ENCODE assay signal across 15 mouse cellular contexts in genomic region chr9:111870466-111870865, GRCm38 (mm10).
DNase-seq lines count a peak whose midpoint lies in the region; ATAC-seq and TF ChIP-seq lines count a peak whose summit lies in the region.
"Had no signal": no experiment of that assay in that cellular context is flagged by ENCODE, and none has a peak within 500 bp of the region (broad histone marks: within the 10 kb centered on the region; RNA-seq: fewer than 3 reads in every experiment).

No protein-coding gene starts in this region.

- no peak for ATAC-seq in midbrain, embryonic 15.5 days (replicated peaks)
- no peak for ATAC-seq in midbrain, embryonic 11.5 days (ENCODE audit: low FRiP score)
- no peak for ATAC-seq in midbrain, postnatal 0 days (ENCODE audit: low FRiP score)

- H3K27ac ChIP-seq in midbrain, embryonic 15.5 days: peak overlapping the region; percentile 58
- H3K27ac ChIP-seq in midbrain, embryonic 11.5 days (ENCODE audit: low read depth, low read length): no peak overlapping the region
- peak overlapping the region; percentile 47; the same call in 1 of the 2 replicates for H3K27ac ChIP-seq in midbrain, postnatal 0 days (ENCODE audit: low read depth, low read length)
- H3K27ac ChIP-seq: layer of hippocampus, adult 2 months; limb, embryonic 10.5 days; macrophage; neural tube, embryonic 12.5 days had no signal

- peaks cover 8% of the 10 kb centered on the region; the same call in 1 of the 2 replicates for H3K4me1 ChIP-seq in midbrain, embryonic 15.5 days
- no peaks in the 10 kb centered on the region for H3K4me1 ChIP-seq in midbrain, embryonic 11.5 days (ENCODE audit: control insufficient read depth, insufficient read depth, low read length)
- no peaks in the 10 kb centered on the region; the same call in 1 of the 2 replicates for H3K4me1 ChIP-seq in midbrain, postnatal 0 days (ENCODE audit: insufficient read depth, low read length)
- H3K4me1 ChIP-seq: limb, embryonic 10.5 days; neural tube, embryonic 12.5 days had no signal

- no peak overlapping the region for H3K9ac ChIP-seq in midbrain, embryonic 15.5 days
- no peak overlapping the region for H3K9ac ChIP-seq in midbrain, embryonic 11.5 days (ENCODE audit: low read length)
- no peak overlapping the region for H3K9ac ChIP-seq in midbrain, postnatal 0 days (replicated peaks; ENCODE audit: low read length, poor library complexity, severe bottlenecking)
- H3K9ac ChIP-seq: neural tube, embryonic 12.5 days had no signal

- H3K9me3 ChIP-seq in midbrain, embryonic 15.5 days: no peaks in the 10 kb centered on the region
- no peaks in the 10 kb centered on the region for H3K9me3 ChIP-seq in midbrain, embryonic 11.5 days (ENCODE audit: control insufficient read depth, low read length)
- H3K9me3 ChIP-seq in midbrain, postnatal 0 days (ENCODE audit: low read length): no peaks in the 10 kb centered on the region
- H3K9me3 ChIP-seq: limb, embryonic 10.5 days; neural tube, embryonic 12.5 days had no signal

- no peaks in the 10 kb centered on the region for H3K36me3 ChIP-seq in midbrain, embryonic 15.5 days (replicated peaks)
- no peaks in the 10 kb centered on the region for H3K36me3 ChIP-seq in midbrain, embryonic 11.5 days (ENCODE audit: control insufficient read depth, insufficient read depth, low read length)
- no peaks in the 10 kb centered on the region for H3K36me3 ChIP-seq in midbrain, postnatal 0 days (ENCODE audit: insufficient read depth, low read length)
- H3K36me3 ChIP-seq: limb, embryonic 10.5 days; neural tube, embryonic 12.5 days had no signal

- TF ChIP-seq CTCF in midbrain, postnatal 0 days (IDR thresholded peaks at IDR 0.05): no peak

- H3K4me3 ChIP-seq in midbrain, embryonic 15.5 days: no peak overlapping the region
- H3K4me3 ChIP-seq in midbrain, embryonic 11.5 days (ENCODE audit: low read depth, low read length): no peak overlapping the region
- no peak overlapping the region for H3K4me3 ChIP-seq in midbrain, postnatal 0 days (ENCODE audit: low read depth, low read length)
- H3K4me3 ChIP-seq: layer of hippocampus, adult 2 months; limb, embryonic 10.5 days; neural tube, embryonic 12.5 days had no signal

- no peaks in the 10 kb centered on the region for H3K27me3 ChIP-seq in midbrain, embryonic 15.5 days (replicated peaks)
- no peaks in the 10 kb centered on the region for H3K27me3 ChIP-seq in midbrain, embryonic 11.5 days (ENCODE audit: control insufficient read depth, insufficient read depth, low read length)
- H3K27me3 ChIP-seq in midbrain, postnatal 0 days (ENCODE audit: insufficient read depth, low read length): no peaks in the 10 kb centered on the region
- H3K27me3 ChIP-seq: neural tube, embryonic 12.5 days had no signal

- no peak overlapping the region for H3K4me2 ChIP-seq in midbrain, embryonic 15.5 days
- no peak overlapping the region for H3K4me2 ChIP-seq in midbrain, embryonic 11.5 days
- H3K4me2 ChIP-seq in midbrain, postnatal 0 days (ENCODE audit: low read depth, low read length, poor library complexity, severe bottlenecking): no peak overlapping the region
- H3K4me2 ChIP-seq: liver, embryonic 11.5 days; neural tube, embryonic 12.5 days had no signal

- peak; percentile 4 to 5 for DNase-seq in adrenal gland, postnatal 36 days
- no peak for DNase-seq in adrenal gland, adult 2 months
- DNase-seq in heart, postnatal 4 days: peak; percentile 4
- DNase-seq in heart, adult 18-20 months: no peak
- DNase-seq in midbrain, embryonic 11.5 days (ENCODE audit: low spot score, missing footprints): no peak
- peak; percentile 31 for DNase-seq in midbrain, postnatal 0 days (ENCODE audit: low spot score)
- DNase-seq: kidney, adult 2 months; lung, adult 2 months; thymus, postnatal 4 days had no signal

- WGBS in midbrain, embryonic 15.5 days: 78% methylated on average over 7 of the region's 7 CpGs
- WGBS in midbrain, embryonic 11.5 days: 95% methylated on average over 7 of the region's 7 CpGs
- 77% methylated on average over 7 of the region's 7 CpGs for WGBS in midbrain, postnatal 0 days

Comparison
In these comparisons a context has a peak if more than half of its experiments do, and no peak if none do; other contexts are left out.
1. DNase-seq: peak in adrenal gland, postnatal 36 days (2 of 2), heart, postnatal 4 days (single experiment) and midbrain, postnatal 0 days (single experiment); none in adrenal gland, adult 2 months (single experiment), heart, adult 18-20 months (0 of 2) and midbrain, embryonic 11.5 days (single experiment).